Mouse (Mus musculus) kidney, embryonic 16.5 days (tissue): ENCODE results near the gene Klhl29. TPM values are rescaled to one million over a fixed set of nuclear protein-coding genes. Genes with fewer than 3 reads are reported as not detected.

Source experiments
- ATAC-seq: fragments of 200-750 bp; cut with Nextera tagmentation; 2 replicates; pipeline ENCODE4 v1.8.0; 2017; ENCODE audit warnings: moderate TSS enrichment; ENCODE audit not compliant: low FRiP score, low TSS enrichment
- H3K27ac ChIP-seq: fragments of 300-500 bp; sonication (generic); 2 replicates; pipeline ENCODE4 v1.5.1; 2014; ENCODE audit warnings: low read length
- H3K27me3 ChIP-seq: fragments of 300-500 bp; sonication (generic); 2 replicates; pipeline ENCODE4 v1.6.1; 2014; ENCODE audit warnings: low read length, control low read depth, mixed read lengths; ENCODE audit not compliant: insufficient read depth
- H3K36me3 ChIP-seq: fragments of 300-500 bp; sonication (generic); 2 replicates; pipeline ENCODE4 v1.6.1; 2014; ENCODE audit warnings: low read length, control low read depth, mixed read lengths; ENCODE audit not compliant: insufficient read depth
- H3K4me1 ChIP-seq: fragments of 300-500 bp; sonication (generic); 2 replicates; pipeline ENCODE4 v1.6.1; 2014; ENCODE audit warnings: low read length, control low read depth, mixed read lengths; ENCODE audit not compliant: insufficient read depth
- H3K4me2 ChIP-seq: fragments of 300-500 bp; sonication (generic); replicated peaks from 2 replicates; pipeline ENCODE4 v1.6.1; 2014; ENCODE audit warnings: low read depth, low read length
- H3K4me3 ChIP-seq: fragments of 300-500 bp; sonication (generic); 2 replicates; pipeline ENCODE4 v1.5.1; 2014; ENCODE audit warnings: mild to moderate bottlenecking, low read length
- H3K9ac ChIP-seq: fragments of 300-500 bp; sonication (generic); replicated peaks from 2 replicates; pipeline ENCODE4 v1.6.1; 2014; ENCODE audit warnings: low read length
- H3K9me3 ChIP-seq: fragments of 300-500 bp; sonication (generic); 2 replicates; pipeline ENCODE4 v1.6.1; 2016; ENCODE audit warnings: low read length, control low read depth
- WGBS: fragments of 180-500 bp; shearing (Covaris S2); extraction: QIAGEN DNeasy Blood & Tissue Kit; methylation state at CpG from one replicate; pipeline ENCODE4 v1.1.7; 2014; 5-methylcytosine and 5-hydroxymethylcytosine counted together
- polyA plus RNA-seq: library from polyadenylated mRNA; unstranded; fragments of >200 nt; fragmentation: Nextera tagmentation; extraction: Ambion mirVana; gene quantifications from 2 replicates; pipeline ENCODE4 v1.2.1, GENCODE M21; 2015

The Klhl29 gene
- polyA plus RNA-seq = 0.31 and 0.51 TPM in 2 replicates

DNA sequence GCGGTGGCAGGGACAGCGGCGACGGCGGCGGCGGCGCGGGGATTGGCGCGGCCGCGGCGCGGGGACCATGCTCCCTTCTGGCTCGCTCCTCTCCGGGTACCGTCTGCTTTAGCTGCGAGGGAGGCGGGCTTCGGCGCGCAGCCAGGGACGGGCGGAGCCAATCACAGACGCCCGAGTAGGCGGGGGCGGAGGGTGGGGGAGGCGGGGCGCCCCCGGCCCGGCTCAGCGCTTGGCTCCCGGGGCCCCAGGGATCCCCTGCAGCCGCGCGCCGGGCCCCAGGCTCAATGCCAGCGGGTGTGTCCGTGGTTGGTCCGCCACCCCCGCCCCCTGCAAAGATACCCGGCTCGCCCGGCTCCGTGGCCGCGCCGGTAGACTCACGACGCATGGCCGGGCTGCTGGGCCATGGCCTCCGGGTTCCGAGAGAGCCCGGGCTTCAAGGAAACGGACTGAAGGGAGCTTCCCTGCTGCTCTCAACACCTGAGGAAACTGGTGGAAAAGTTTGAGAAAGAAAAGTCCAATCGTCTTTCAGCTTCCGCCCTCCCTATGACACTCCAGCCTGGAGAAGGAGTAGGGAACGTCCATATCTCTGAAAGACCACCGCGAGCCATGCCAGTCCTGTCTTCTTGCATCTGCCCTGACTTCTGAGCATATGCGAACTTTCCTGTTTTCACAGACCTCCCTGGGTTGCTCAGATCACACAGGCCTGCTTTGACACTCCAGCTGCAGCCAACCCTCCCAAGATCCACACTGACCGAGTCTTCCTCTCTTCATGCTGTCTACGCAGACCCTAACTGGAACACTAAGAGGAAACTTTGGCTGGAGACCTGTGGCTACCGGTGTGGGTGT, at the start of gene Klhl29:
Klhl29 (minus strand) TSS at position 67 of the 846 bp plus-strand sequence.
- peaks cover 25% of the 10 kb centered on the region for H3K27me3 ChIP-seq
- peak within 1 kb of the TSS; percentile 99 for H3K4me2 ChIP-seq
- no peaks in the 10 kb centered on the region for H3K36me3 ChIP-seq
- H3K27ac ChIP-seq = no peak within 1 kb of the TSS
- H3K9ac ChIP-seq = peak within 1 kb of the TSS; percentile 67
- H3K9me3 ChIP-seq = no peaks in the 10 kb centered on the region
- 1% methylated on average over 50 of the region's 66 CpGs for WGBS
- H3K4me3 ChIP-seq = peak within 1 kb of the TSS; percentile 75
- peaks cover 21% of the 10 kb centered on the region for H3K4me1 ChIP-seq
- peak; percentile 93 for ATAC-seq

DNA sequence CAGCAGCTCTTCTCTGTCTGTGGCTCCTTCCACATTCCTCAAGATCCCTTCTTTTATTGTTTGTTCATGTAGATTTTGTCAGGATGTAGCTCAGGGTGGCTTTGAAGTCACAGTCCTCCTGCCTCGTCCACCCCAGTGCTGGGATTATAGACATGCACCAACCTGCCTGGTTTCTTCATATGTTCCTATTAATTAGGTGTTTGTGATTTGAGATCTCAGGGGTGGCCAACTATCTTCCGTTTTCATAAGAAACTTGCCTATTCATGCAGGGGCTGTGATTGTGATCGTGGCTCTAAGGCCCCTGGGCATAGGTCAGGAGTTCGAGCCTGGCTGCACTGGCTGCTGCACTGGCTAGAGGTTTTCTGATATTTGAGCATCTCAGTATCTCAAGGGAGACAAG, 49.8 kb upstream of the Klhl29 start:
- H3K36me3 ChIP-seq = no peaks in the 10 kb centered on the region
- H3K4me2 ChIP-seq = no peak overlapping the region
- no peak overlapping the region for H3K9ac ChIP-seq
- 66% methylated on average over 4 of the region's 4 CpGs for WGBS
- H3K27me3 ChIP-seq = no peaks in the 10 kb centered on the region
- no peaks in the 10 kb centered on the region for H3K9me3 ChIP-seq
- H3K27ac ChIP-seq = no peak overlapping the region
- no peak overlapping the region for H3K4me3 ChIP-seq
- no peaks in the 10 kb centered on the region for H3K4me1 ChIP-seq
- no peak for ATAC-seq

DNA sequence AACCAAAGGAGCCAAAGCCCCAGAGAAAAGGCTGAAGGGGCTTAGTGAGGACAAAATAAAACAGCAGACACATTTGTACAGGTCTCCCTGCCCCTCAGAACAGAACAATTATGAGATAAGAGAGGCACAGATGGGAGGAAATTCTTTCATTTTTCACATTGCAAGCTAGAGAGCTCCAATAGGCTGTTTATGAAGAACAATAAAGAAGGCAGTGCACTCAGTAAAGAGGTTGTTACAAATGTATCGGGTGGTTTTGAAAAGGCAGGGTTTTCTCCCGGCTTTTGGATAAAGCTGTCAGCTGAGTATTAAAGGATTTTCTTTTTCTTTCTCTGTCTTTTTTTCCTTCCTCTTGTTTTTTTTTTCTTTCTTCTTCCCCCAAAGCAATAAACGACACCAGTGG, 40.3 kb upstream of the Klhl29 start:
- no peak overlapping the region for H3K4me2 ChIP-seq
- no peaks in the 10 kb centered on the region for H3K36me3 ChIP-seq
- H3K27ac ChIP-seq = no peak overlapping the region
- ATAC-seq = no peak
- H3K27me3 ChIP-seq = no peaks in the 10 kb centered on the region
- H3K4me3 ChIP-seq = no peak overlapping the region
- no peak overlapping the region for H3K9ac ChIP-seq
- peaks cover 4% of the 10 kb centered on the region for H3K4me1 ChIP-seq
- H3K9me3 ChIP-seq = no peaks in the 10 kb centered on the region
- WGBS = 62% methylated on average over 3 of the region's 3 CpGs

DNA sequence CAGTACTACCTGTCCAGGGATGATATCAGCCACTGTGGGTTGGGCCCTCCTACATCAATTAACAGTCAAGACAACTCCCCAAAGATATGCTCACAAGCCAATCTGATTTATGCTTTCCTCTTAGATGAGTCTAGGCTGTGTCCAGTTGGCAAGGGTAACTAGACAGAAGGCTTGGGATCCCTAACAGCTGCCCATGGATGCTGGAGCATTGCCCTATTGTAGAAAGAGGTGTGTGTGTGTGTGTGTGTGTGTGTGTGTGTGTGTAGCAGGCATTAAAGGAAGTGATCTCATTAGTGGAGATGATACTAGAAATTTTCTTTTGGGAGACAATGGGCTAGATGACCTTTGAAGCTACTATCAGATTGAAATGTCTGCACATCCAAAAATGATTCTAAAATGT, 38.5 kb upstream of the Klhl29 start:
- no peak overlapping the region for H3K4me2 ChIP-seq
- no peaks in the 10 kb centered on the region for H3K36me3 ChIP-seq
- H3K9ac ChIP-seq = no peak overlapping the region
- H3K27ac ChIP-seq = no peak overlapping the region
- ATAC-seq = no peak
- H3K9me3 ChIP-seq = no peaks in the 10 kb centered on the region
- H3K4me1 ChIP-seq = peaks cover 7% of the 10 kb centered on the region
- H3K4me3 ChIP-seq = no peak overlapping the region
- no peaks in the 10 kb centered on the region for H3K27me3 ChIP-seq

DNA sequence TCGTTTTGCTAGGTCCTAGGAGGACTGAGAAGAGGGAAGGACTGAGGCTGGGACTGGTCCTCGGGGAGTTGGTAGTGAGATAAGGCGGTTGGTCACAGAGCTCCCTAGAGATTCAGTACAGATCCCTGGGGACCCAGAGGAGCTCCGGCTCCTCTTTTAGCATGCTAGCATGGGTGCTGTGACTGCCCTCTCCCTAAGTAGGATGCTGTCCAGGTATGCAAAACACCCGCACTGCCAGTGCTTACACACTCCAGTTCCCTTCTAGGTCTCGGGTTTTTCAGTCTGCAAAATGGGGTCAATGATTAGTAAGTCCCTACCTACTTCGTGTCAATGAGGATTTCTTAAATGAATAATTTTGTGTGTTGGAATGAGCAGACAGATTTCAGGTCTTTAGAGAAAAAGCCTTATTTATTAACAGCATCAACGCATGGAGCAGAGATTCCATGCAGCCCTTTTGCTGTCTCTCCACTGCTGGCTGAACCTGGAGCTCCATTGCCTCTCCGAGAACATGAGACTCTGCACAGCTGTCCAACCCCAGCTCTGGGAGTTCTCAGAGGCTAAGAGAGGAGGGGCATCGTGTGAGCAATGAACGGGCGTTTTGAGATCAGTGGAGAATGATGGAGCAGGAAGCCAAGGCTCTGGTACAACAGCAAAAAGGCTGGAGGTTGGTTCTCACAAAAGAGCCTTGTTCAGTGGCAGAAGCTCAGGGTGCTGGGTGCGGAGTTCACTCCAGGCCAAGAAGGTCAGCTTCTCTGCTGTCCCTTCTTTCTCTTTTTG, 36.5 kb upstream of the Klhl29 start:
- WGBS = 65% methylated on average over 13 of the region's 13 CpGs
- H3K4me2 ChIP-seq = no peak overlapping the region
- peaks cover 7% of the 10 kb centered on the region for H3K4me1 ChIP-seq
- no peak overlapping the region for H3K4me3 ChIP-seq
- H3K36me3 ChIP-seq = no peaks in the 10 kb centered on the region
- H3K27me3 ChIP-seq = no peaks in the 10 kb centered on the region
- H3K27ac ChIP-seq = no peak overlapping the region
- H3K9me3 ChIP-seq = no peaks in the 10 kb centered on the region
- ATAC-seq = no peak
- H3K9ac ChIP-seq = no peak overlapping the region

DNA sequence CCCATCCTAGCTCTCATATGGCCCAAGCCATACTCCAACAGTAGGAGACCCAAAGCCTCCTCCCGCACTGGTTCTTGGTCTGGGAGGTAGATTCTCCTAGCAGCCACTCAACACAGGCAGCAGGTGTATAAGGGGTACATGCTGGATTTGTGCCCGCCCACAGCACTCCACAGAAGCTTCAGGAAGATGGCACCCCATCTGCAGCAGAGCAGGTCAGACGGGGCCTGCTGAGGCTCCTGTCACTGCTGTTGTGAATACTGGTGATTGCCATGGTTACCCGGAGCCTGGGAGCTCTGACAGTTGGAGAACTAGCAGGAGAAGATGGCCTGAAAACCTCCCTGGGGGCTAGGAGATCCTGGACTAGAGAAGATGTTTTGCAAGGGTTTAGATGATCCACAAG, 35.9 kb upstream of the Klhl29 start:
- no peak overlapping the region for H3K9ac ChIP-seq
- WGBS = 88% methylated on average over 4 of the region's 4 CpGs
- H3K4me3 ChIP-seq = no peak overlapping the region
- peaks cover 3% of the 10 kb centered on the region; the same call in 1 of the 2 replicates for H3K4me1 ChIP-seq
- no peaks in the 10 kb centered on the region for H3K9me3 ChIP-seq
- H3K27ac ChIP-seq = no peak overlapping the region
- ATAC-seq = no peak
- no peaks in the 10 kb centered on the region for H3K36me3 ChIP-seq
- H3K27me3 ChIP-seq = no peaks in the 10 kb centered on the region
- no peak overlapping the region for H3K4me2 ChIP-seq

DNA sequence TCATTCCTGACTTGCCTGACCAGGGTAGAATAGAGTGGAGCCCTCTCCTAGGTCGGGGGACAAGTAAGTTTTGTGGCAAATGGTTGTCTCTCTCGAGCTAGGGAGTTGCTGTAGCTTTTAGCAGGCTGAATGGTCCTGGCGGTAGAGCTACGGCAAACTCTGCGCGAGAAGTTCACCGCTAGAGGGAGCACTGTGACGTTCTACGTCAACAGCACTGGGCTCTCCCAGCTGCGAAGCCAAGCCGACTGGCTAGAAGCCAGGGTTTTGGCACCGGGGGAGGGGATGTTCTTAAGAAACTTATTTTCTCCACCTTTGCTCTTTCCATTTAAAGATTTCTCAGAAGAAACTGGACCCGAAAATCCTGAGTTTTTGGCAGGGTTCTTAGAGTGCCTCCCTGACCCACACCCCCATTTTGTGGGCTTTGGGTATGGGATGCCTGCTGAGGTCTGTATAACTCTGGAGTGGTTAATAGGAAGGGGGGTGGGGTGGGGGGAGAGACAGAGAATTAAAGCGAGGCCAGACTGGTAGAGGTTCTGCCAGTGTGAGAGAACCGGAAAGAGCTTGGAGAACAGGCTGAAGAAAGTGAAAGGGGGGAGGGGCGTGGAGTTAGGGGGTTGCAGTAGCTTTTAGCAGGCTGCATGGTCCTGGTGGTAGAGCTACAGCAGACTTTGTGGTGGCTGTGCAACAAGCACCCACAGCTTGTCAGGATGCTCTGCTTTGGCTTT, 35.1 kb upstream of the Klhl29 start:
- peak; percentile 89 for ATAC-seq
- Histone ChIP-seq H3K9ac (no peak overlapping the region), H3K27ac (no peak overlapping the region), H3K27me3 (no peaks in the 10 kb centered on the region), H3K4me3 (no peak overlapping the region), H3K4me1 (peaks cover 3% of the 10 kb centered on the region; the same call in 1 of the 2 replicates), H3K4me2 (peak overlapping the region; percentile 45), H3K9me3 (no peaks in the 10 kb centered on the region), H3K36me3 (no peaks in the 10 kb centered on the region)
- WGBS = 9% methylated on average over 16 of the region's 16 CpGs

DNA sequence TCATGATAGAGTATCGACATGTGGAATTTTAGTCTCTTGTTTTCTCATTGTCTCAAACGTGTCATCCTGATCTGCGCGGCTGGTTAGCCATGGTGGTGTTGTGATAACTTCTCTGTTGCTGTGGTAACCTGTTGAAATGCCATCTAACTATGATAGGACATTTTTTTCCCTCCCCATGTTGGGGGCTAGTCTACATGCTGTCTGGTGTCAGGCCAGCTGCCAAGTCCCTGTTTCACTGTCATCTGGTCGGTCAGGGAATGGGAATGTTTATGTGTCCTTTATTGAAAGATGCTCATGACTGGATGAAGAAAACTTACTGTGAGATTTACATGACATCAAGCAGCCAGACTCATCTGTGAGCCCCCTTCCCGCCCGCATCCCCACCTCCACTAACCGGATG, 31.7 kb upstream of the Klhl29 start:
- no peak for ATAC-seq
- no peaks in the 10 kb centered on the region for H3K27me3 ChIP-seq
- no peaks in the 10 kb centered on the region for H3K36me3 ChIP-seq
- no peak overlapping the region for H3K9ac ChIP-seq
- peaks cover 3% of the 10 kb centered on the region; the same call in 1 of the 2 replicates for H3K4me1 ChIP-seq
- H3K9me3 ChIP-seq = no peaks in the 10 kb centered on the region
- H3K27ac ChIP-seq = no peak overlapping the region
- no peak overlapping the region for H3K4me2 ChIP-seq
- whole genome bisulfite sequencing = 78% methylated on average over 8 of the region's 8 CpGs
- H3K4me3 ChIP-seq = no peak overlapping the region

DNA sequence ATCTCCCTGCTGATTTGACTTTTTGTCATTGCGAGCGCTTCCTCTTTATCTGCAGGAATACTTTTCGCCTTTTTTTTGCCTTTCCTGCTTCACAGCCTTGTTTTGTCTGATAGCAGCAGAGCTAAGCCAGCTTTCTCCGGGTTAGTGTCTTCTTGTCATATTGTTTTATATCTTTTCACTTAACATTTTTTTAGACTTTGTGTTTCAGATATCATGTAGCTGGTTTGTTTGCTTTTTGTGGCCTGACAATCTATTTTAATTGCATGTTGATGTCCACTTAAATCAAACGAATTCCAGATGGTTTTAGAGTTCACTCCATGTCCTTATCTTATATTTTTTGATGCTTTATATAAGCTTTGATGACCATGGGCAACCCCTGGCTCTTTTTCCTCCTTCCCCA, 21.9 kb upstream of the Klhl29 start:
- no peaks in the 10 kb centered on the region for H3K4me1 ChIP-seq
- H3K4me3 ChIP-seq = no peak overlapping the region
- ATAC-seq = no peak
- H3K9ac ChIP-seq = no peak overlapping the region
- H3K27ac ChIP-seq = no peak overlapping the region
- H3K4me2 ChIP-seq = no peak overlapping the region
- no peaks in the 10 kb centered on the region for H3K9me3 ChIP-seq
- no peaks in the 10 kb centered on the region for H3K27me3 ChIP-seq
- no peaks in the 10 kb centered on the region for H3K36me3 ChIP-seq
- 22% methylated on average over 5 of the region's 5 CpGs for WGBS
